Mouse (Mus musculus) E14TG2a.4 (cell line): Measurements from ENCODE around the gene Rdh16f1.

ENCODE experiments used
- CTCF ChIP-seq: conservative IDR thresholded peaks from 2 replicates; pipeline ENCODE4 v1.5.1; 2014; ENCODE audit warnings: low read length
- NANOG ChIP-seq: IDR thresholded peaks from 2 replicates; pipeline ENCODE4 v1.6.1; 2014; ENCODE audit warnings: borderline replicate concordance, low read length, mixed read lengths
- POU5F1 ChIP-seq: IDR thresholded peaks from 2 replicates; pipeline ENCODE4 v1.6.1; 2014; ENCODE audit warnings: low read length, borderline replicate concordance

DNA sequence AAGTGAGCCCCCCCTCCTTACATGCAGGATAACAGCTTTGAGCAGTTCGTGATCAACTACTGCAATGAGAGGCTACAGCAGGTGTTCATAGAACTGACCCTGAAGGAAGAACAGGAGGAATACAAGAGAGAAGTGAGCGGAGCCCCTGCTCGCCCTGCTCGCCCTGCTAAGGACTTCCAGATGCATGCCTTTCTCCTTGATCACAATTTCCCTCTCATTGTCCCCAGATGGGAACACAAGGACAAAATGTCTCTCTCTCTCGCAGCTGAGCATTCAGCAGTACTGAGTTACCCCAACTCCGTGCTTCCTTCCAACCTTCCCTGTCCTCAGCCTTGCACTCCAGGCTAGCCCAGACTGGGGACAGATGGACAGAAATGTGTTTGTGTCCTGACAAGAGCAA, 46.9 kb upstream of the Rdh16f1 start:
- TF ChIP-seq CTCF (no peak), POU5F1 (no peak), NANOG (no peak)
